Mouse (Mus musculus) lung, adult 18-20 months (tissue): ENCODE results near the gene Ccdc162.

ENCODE experiments used
- DNase-seq, 2 experiments: peaks; one replicate each; pipeline ENCODE4 v3.0.0; 2022; ENCODE audit warnings: mixed read lengths in 2 of 2

Ccdc162 gene

DNA sequence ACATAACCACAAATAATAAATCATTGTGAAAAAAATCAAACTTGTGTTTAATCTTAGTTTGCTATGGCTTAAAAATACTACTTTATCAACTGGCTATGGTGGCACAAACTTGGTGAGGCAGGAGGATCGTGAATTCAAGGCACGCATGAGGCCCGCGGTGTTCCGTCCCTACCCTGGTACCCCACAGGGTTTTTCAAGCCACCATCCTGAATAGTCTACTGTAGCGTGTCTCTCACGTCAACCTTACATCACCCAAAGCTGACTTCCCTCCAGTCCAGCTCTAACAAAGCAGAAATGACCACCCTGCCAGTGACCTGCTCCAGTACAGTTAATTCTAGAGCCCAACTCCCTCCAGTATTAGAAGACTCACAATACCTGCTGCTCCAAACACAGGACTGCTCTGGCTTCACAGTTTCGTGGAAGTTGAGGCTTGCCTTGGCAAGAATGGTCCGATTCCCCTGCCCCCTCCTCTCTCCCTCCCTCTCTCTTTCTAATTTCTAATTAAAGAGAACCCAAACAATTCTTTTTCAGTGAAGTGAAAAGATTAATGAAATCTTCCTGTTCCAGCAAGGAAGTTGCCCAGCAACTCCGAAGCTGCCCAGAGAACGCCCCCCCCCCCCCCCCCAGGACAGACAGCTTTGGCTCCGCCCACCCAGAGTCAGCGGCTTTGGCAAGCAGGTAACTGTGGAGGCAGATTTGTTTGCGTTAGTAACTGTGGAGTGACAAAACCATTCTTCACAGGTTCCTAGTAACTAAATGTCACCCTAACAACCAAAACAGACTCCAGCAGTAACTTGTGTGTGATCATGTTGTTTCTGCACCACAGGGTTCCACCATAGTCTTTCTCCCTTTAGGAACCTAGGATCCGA is at the start of gene Ccdc162:
Gene Ccdc162, minus strand, starts transcription at position 606 of the 869 bp plus-strand sequence.
- DNase-seq = peak; percentile 19 to 55

DNA sequence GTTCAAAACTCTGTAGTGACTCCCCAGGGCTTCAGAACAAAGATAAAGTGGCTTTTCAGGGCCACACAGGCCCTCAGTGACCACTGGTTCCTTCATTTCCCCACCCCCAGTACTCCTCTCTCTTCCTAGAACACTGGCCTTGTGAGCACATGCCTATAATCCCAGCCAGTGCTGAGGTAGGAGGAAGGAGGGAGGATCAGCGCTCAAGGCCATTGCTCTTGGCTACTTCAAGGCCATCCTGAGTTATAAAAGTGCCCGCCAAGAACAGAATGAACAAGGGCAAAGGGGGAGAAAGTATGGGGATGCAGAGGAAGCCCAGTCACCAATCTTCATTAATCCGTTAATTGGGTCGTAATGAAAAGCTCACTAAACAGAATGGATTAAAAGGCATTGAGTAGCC is 49.2 kb upstream of the Ccdc162 start:
- no peak for DNase-seq

DNA sequence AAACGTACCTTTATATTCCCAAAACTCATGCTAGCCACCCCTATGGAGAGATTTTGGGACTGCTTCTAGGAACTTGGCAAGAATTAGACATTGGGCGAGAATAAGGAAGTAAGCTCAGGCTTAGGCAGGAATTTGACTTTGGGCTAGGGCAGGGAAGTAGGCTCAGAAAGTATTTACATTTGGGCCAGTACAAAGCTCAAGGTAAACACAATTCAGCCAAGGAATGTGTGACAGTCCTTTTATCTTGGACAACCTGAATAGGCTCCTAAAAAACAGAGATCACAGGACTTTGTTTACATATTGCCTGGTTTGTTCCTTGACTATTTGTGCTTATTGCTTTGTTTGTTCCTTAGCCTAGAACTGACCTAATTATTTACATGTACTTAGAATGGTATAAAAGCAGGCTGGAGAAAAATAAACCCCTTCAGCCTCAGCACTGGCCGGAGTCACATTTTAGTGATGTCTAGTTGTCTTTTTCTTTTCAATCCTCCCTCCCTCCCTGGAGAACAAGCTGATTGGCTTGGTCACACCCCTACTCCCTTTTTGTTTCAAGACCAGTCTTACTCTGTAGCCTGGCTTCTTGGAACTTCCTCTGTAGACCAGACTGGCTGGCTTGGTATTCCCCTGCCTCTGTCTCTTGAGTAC is 47.4 kb upstream of the Ccdc162 start:
- no peak for DNase-seq

DNA sequence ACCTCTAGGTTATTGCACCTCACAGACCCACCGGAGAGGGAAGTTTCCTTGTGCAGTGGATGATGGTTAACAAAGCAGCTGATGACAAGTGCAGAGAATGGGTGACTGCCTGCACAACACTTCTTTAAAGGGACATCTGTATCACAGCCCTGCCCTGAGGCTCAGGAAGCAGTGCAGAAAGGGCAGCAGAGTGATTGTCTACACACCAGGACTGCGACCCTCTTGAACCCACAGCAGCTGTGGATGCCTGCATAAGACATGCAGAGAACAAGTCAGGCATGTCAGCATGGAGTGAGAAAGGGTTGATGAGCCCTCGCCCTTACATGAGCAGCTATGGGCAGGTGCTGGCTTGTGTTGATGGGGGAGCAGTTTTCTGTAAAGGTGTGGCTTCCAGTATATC is 44.4 kb upstream of the Ccdc162 start:
- DNase-seq = no peak

DNA sequence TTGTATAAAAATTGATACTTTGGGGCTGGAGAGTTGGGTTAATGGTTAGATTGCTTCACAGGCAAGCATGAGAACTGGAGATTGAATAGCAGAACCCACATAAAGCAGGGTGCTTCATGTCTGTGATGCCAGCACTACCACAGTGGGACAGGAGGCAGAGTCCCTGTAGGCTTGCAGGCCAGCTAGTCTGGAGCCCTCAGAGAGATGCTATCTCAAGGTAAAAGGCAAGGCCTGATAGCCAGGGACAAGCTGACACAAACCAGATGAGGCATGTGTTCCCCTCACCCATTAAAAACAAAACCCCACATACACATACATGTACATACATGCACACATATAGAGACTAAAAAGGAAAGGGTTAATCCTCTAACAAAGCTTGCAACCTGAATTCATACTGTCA is 41.6 kb upstream of the Ccdc162 start:
- no peak for DNase-seq

DNA sequence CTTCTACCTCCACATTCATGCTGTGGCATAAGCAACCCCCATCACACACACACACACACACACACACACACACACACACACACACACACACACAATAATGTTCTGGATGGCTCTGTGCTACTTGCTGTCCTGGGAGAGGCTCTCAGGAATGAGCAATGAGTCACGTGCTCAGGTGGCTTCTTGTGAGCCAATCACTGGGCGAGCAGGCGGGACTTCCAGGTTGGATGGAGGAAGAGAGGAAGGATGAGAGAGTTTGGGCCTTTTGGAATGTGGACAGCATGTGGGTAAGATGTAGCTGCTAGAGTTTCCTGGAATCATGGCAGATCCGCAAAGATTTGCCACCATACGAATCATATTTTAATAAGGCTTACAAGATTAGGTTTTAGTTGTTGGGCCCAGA is 40.8 kb upstream of the Ccdc162 start:
- no peak for DNase-seq

DNA sequence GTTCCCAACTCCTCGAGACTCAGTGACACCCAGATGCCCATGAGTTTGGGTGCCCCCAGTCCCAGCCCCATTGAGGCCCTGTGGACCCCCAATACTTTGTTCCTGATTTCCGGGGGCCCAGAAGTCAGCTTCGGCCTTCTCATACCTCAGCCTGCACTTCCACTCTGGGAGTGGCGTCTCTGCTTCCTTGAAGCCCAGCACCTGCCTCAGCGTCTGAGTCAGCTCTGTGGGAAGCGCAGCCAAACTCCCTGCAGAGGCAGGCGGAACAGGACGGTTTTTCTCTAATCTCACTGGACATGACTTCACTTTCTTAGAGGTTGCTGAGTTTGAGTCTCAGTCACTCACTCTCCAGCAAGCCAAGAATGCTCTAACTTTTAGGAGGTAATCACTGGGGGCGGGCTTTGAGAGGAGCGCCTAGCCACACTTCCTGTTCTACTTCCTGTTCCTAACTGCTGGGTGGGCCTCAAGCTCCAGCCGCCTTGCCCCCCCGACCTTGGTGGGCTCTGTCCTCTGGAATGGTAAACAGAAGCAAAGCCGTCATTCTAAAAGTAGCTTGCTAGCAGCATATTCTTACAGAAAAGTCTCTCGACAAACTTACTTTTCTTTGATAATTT is 35.5 kb upstream of the Ccdc162 start:
- no peak for DNase-seq

DNA sequence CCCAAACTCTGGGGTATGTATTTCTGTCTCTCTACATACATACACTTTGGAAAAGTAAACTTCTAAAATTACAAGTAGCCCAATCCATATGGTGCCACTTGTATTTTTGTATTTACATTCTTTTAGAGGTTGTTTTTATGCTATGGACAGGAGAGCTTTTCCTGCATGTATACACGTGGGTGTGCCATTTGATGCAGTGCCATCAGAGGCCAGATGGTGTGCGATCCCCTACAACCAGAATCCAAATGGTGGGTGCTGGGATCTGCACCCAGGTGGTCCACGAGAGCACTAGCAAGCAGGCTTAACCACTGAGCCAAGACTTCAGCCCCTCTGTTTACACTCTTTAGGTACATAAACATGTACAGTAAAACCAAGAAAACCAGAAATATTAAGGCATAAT is 32.9 kb upstream of the Ccdc162 start:
- no peak for DNase-seq

DNA sequence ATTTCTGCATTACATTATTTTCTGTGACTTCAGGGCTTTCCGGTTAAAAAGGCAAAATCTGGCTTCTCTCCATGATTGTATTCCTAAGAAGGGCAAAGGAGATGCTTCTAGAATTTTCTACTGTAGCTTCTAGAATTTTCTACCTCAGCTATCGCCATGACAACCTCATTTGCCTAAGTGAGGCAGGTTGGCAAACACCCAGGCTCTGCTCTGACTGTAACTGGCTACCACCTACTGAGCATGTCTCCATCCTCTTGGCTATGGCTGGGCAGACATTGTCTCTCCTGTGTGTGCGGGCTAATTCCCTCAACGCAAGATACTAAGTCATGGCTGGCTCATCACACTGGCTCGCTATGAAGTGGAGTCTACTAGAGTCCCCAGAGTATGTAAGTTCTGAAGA is 30.1 kb upstream of the Ccdc162 start:
- no peak for DNase-seq

DNA sequence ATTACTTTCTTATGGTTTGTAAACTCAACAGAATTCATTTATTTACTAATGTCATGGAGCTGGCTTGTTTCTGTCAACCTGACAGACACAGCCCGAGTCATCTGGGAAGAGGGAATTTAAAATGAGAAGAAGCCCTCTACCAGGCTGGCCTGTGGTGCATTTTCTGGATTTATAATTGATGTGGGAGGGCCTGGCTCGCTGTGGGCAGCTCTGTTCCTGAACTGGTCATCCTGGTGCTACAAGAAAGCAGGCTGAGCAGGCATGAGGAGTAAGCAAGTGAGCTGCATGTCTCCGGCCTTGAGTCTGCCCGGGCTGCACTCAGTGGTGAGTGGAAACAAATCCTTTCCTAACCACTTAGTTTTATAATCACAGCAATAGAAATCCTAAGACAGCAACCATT is 27.6 kb upstream of the Ccdc162 start:
- no peak for DNase-seq

DNA sequence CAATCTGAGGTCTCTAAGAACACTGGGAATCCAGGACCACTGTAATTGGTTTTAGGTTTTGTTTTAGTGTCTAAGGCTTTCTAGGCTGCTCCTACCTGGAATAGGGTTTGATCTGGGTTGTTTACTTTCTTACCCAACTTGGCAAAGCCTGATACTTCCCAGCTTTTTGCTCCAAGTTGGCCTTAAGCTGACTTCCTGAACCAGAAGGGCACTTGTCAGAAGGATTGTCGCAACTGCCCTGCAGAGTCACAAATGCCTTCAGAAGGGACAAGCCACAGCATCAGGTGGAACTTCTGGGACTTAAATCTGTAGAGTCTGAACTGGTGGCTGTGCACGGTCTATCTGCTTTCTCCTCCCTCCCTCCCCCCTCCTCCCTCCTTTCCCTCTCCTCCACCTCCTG is 23.8 kb upstream of the Ccdc162 start:
- peak; percentile 48 to 69 for DNase-seq

DNA sequence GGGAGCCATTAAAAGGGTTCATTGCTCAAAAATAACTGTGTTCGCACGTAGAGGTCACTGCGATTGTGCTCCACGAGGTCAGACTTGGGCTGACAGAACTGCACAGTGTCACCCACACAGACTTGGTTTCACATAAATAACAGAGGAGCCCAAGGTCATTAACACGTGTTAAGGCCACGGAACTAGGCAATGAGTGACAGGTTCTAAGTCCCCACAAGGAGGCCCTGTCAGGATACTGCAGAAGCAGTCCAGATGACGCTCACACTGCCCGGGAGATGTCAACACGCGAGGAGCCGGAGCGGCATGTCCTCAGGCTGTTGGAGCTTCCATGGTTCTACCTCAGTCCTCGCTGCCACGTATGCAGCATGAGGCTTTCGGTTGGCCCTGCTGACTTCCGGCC is 20.8 kb upstream of the Ccdc162 start:
- DNase-seq = no peak

DNA sequence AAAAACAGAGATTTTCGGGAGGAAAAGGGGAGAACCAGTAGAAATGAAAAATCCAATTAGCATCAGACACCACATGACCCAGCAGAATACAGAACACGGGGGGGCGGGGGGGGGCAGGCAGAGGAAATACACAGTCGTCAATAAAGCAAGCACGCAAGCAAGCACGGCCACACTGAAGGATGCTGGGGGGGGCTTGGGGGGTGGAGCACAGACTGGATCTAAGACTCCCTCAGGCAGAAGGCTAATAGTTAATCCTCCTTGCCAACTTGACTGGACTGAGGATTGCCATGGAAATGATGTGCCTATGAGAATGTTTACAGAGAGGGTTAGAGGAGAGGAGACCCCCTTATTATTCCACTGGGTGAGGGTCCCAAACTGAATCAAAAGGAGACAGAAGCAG is 19.0 kb upstream of the Ccdc162 start:
- DNase-seq = no peak

DNA sequence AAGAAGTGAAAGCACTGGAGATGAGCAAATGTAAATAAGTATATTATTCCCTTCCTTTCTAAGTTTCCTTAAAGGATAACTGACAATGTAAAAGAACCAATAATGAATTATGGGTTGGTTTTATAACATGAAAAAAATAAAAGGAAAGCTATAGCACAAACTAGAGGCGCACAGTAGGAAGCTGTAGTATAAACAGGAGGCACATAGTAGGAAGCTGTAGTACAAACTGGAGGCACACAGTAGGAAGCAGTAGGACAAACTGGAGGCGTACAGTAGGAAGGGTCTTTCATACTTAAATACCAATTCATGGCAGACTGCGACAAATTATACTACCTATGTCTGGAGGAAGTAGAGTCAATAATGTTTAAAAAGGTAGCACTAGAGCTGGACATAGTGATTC is 16.8 kb upstream of the Ccdc162 start:
- no peak for DNase-seq

DNA sequence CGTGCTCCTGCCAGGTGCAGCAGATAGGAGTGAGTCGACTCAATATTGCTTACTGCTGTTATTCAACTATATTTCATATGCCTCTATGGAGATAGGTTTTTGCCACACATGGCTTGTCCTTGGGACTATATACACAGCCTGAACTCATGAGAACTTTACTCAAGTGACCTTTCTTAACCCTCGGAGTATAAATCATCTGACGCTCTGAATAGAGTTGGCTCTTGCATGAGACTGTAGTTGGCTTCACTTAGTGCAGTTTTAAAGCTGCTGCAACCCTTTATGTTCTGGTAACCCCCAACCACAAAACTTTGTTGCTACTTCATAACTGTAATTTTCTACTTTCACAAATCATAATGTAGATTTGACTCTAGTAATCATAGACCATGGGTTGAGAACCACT is 15.5 kb upstream of the Ccdc162 start:
- no peak for DNase-seq

DNA sequence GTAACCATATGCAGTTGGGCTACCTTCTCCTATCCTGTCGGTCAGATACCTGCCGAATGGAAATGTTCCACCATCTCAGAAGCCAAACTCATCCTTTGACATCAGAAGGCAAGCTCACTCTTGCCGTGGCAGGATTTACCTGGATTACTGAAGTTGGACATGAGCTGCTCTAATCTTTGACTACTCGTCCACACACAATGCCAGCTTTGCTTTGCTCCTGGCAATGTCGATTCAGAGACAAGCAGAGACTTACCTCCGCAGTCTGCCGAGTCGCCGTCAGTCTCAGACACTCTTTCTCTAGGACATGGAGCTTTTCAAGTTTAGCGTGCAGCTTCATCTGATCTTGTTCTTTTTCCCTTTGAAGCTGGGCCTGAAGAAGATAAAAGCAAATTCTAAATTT is 14.3 kb upstream of the Ccdc162 start:
- DNase-seq = no peak

DNA sequence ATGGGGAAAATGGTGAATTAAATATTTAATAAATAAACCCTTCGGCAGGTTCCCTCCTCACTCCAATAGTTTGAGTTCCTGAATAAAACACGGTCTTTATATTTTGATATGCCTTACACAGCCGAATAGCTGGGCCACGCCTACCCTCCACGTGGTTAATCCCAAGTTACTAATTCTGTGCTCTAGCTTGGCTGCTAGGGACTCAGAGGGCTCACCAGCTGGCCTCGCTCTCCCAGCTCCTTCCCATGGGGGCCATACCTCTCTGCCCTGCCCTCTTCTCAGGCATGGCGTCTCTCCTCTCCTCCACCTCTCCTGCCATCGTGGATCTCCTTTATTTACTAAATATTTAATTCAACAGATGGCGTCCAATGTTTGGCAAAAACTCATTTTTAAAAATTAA is 9.8 kb upstream of the Ccdc162 start:
- no peak for DNase-seq

DNA sequence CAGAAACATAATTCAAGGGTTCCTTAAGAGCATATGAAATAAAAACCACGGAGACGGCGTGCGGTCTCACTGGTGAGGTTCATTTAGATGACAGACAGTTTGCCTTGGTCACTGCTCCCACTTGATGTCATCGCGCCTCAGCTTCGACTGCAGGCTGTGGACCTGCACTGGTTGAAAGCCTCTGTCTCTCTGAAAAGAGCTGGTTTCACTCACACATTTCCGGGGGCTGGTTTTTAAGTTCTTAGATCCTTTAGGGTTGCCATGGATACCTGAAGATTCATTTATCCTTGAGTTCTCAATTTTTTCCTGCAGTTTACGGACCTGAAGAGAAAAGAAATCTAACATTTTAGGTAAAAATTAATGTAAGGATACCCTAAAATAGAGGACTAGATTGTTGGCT is 3.2 kb upstream of the Ccdc162 start:
- no peak for DNase-seq

DNA sequence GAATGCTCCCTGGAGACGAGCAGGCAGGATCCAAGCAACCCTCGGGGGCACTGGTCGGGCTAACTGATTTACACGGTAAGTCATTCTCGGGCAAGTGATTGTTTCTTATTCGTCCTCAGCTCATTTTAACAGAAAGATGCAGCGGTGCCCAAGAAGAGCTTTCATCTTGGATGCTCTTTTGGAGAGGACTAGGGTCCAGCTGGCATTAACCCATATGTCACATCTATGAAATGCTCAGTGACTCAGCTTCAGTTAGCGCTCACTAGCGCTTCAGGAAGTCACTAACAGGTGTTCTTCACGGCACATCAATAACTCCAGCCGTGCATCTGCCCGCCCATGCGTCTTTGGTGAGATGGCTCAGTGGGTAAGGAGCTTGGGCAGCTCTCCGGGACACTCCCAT is 877 bp downstream of the Ccdc162 start:
- DNase-seq = no peak

DNA sequence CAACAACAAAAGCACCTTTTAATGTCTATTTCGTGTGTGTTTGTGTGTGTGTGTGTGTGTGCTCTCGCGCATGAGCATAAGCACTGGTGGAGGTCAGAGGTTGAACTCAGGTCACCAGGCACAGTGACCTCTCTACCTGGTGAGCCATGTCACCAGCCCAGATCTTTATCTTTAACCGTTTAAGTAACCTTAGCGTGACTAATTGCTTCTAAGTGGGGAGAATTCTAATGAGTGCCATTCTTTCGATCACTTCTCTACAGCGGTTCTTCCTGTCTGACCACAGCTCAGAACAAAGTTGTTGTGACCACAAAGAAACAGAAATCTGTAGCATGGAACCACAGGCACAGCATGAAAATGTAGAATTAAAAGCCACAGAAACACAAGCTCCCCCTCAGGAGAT is 5.0 kb downstream of the Ccdc162 start:
- no peak for DNase-seq

DNA sequence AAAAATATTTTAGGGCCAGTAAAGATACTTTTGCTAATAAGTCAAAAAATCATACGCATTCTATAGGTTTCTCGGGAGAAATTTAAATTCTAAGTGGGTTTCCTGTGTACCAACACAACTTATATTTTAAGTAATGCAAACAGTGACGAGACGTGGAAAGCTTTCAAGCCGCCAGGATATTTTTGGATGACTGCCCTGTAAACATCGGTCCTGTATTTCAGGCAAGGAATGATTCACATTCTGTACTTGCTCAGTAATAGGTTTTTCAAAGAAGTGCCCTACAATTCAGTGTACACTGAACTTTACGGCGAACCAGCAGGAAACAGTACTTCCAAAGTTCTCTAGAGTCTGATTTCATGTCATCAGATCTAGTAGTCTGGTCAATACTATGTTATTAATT is 5.7 kb downstream of the Ccdc162 start:
- DNase-seq = no peak

DNA sequence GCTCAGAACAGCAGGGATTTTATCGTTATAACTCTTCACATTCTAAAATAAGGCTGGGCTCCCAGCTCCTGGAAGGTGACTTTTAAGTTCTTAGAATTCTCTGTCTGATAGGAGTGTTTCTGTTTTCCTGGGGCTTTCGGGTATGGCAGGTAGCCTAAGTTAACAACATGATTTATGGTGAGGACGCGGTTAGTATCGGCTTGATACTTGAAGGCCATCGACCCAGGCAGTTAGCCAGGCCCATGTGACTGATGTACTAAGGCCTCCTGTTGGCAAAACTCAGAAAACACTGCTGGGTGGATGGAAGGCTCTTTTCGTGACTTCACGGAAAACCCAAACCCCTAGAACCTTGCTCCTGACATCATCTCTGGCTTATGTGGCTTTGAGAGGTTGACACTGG is 7.1 kb downstream of the Ccdc162 start:
- DNase-seq = peak; percentile 68 to 71

DNA sequence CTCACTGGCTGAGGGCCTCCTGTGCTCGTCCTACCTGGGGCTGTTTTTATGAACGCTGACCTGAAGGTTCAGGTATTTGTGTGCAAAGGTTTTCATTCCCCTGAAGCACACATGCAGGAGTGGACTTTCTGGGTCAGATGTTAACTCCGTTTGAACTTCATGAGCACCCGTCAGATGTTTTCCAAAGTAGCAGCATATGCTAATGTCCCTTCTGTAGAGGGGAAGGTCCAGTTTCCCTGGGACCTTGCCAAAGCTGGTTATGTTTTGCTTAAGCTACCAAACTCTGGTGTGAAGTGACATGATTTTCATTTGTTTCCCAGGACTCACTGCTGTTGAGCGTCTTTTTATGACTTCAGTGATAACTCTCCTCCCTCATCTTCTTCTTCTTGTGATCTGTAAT is 16.8 kb downstream of the Ccdc162 start:
- DNase-seq = no peak

DNA sequence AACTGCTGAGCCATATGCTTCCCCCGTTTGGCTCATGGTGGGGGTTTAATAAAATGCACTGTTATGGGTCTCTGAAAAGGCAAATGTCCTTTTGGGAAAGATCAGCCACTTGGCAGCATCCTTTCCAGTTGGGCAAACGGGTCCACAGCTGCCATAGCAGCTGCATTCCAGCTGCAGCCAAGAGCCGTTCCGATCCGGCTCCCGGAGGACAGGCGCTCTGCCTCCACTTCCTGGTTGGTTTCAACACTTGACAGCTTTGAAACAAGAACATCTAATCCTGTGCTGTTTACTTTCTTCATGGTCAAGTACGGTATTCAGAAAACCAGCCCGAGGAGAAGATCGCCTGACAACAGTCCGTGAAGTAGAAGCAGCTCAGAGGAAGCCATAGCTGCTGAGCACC is 19.4 kb downstream of the Ccdc162 start:
- no peak for DNase-seq
